Mouse (Mus musculus): ENCODE measurements at regions not wholly inside any gene's neighbourhood (a gene's known extent, or its start where the extent isn't known, plus 50 kb on each side); places are given as distances from the start of the nearest gene placed in this dataset.

DNA sequence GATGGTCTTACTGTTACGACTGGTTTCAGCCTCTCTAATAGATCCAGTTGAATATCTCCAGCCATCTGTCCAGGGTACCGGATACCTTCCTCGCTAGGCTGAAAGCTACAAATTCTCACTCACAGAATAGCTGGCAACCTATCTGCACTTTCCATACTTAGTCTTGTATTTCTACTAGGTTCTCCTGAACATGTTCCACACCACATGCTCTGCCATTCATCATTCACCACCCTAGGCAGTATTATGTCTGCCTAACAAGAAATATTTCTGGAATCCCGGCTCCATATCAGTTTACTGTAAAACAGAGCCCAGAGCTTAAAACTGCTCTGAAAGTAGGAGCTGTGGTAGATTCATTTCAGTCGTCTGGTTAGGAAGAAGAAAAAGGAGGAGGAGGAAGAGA lies 1224.5 kb upstream of the Lrrc6 start:
- no peak for DNase-seq

DNA sequence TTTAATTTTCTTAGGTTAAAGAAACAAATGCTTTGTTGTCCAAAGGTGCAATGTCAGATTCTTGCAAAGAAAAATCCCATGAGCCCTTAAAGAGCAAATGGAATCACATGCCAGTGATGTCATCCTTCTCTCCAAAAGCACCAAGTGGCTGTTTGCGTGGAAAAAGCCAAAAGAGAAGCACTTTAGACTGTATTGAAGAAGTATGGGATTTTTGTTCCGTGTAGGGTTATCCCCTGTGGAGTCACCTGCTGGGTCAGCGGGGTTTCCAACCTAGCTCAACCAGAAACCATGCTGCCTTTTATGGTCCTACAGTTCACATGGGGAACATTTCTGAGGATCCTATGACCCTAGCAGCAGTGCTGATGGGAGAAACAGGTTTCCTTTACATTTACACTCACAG lies 1213.5 kb upstream of the Lrrc6 start:
- DNase-seq, result no peak

DNA sequence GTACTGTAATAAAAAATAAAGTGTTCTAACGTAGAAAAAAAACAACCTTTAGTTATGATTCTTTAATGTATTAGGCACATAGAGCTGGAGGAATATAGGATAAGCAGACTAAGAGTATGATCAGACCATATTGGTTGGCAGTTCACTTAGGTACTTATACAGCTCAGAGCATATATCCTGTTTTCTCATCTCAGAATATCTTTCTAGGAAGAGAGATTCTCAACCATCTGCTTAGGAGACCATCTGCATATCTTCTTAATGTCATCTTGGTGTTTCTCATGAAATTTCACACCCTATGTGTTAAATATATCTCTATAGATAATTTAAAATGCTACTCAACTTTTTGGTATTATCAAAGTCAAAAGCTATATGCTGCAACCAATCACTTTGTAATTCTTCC lies 1185.4 kb upstream of the Lrrc6 start:
- DNase-seq, result no peak

DNA sequence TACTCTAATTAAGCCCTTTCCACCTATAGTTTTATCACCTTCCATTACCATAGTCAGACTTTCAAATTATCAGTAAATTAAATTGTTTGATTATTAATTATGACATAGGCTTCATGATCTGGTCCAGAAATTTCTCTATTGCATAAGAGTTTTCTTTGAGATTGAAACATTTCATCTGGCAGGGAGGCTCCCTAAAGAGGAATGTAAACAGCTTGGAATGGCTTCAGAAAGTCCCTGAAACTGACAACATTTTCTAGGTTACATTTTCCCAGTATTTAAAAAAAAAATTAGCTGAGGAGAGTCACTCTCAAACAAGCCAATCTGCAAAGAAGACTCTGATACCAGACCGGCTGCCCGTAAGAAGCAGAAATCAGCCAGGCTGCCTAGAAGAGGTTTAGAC lies 1172.6 kb upstream of the Lrrc6 start:
- DNase-seq, result no peak

DNA sequence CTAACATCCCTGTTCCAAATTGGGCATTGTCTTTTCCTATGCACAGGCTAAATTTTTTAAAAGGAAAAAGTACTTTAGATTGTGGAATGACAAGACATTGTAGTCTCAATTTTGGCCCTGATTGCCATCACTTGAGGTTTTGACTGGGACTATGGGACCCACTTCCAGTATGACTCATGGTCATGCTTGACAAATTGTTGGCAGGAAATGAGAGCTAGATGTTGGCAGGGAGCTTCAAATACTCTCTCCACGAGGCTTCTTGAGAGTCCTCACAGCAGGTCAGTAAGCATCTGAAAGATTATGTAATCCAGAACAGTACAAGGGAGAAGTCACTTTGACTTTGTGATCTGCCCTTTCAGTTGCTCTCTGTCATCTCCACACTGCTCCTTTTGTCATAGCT lies 1135.4 kb upstream of the Lrrc6 start:
- DNase-seq, result no peak

DNA sequence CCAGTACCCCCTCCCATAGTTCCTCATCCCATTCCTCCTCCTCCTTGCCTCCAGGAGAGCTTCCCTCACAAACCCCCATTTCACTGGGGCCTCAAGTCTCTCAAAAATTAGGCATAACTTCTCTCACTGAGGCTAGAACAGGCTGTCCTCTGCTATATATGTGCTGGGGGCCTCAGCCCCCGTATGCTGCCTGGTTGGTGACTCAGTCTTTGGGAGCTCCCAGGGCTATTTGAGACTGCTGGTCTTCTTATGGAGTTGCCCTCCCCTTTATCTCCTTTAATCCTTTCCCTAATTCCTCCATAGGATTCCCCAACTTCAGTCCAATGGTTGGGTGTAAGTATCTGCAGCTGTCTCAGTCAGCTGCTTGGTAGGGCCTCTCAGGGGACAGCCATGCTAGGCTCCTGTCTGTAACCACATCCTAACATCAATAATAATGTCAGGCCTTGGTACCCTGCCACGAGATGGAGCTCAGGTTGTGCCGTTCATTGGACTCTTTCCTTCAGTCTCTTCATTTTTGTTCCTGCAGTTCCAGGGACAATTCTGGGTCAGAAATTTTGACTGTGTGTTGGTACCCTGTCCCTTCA lies 1126.1 kb upstream of the Lrrc6 start:
- no peak for DNase-seq

DNA sequence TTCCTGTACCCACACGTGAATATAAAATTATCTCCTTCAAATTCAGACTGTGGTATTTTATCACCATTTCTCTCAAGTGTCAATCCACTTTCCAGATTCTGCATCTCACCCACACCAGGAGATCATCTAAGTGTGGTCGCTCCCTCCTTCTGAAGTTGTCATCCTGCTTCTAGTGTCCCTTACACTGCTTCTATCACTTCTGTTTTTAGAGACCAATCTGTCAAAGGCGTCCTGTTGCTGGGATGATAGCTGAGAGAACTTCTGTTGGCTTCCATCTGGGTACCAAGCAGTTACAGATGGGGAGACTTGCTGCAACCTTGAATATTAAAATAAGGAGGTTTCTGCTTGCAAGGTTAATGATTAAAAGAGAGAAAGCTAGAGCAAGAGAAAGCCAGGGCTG lies 1111.2 kb upstream of the Lrrc6 start:
- DNase-seq, result peak in 1 of 2 experiments; percentile 2

DNA sequence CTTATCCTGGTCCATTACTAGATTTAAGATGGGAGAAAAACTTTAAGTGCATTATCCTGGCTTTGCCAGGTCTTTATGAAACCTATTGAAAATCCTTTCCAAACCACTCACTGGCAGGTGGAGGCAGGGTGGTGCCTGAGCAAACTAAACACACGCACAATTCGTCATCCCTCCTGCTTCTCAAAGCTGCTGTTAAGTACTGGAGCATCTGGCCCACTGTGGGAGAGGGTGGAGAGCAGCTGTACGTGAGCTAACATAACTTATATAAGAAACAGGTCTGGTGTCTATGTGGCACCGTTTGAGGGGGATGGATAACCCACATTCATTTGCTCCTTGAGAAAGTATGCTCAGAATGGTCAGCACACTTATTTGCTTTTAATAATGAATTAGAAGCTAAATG lies 1097.7 kb upstream of the Lrrc6 start:
- DNase-seq, result no peak

DNA sequence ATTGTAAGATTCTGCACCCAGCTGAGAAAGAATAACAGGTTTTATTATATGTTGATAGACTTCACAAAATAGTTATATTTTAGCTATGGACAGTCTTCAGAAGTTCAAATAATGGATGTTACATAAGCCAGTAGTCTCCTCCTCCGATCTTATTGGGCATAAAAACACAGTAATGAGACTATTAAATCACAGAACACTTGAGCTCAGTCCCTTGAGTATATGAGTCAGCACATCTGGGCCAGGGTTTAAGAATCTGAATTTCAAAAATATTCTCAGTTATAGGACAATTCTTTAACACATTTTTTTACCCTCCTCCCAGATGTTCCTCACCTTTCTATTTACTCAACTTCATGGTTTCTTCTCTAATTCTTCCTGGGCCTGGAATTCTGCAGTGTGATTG lies 1075.9 kb upstream of the Lrrc6 start:
- DNase-seq, result no peak

DNA sequence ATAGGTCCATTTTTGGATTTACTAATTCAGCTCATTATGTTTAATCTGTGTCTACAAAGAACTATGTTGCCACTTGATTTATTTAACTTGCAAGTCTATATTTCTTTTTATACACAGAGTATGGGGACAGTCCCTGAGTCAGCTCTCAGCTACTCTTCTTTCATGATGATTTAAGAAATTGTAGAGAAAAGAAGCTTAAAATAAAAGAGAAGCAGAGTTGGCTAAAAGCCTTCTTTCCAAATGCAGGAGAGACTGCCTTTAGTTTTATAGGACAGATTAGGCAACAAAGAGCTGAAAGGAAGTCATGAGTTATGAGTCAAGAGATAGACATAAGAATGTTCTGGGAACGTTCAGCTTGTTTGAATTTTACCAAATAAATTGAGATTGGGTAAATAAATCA lies 1070.9 kb upstream of the Lrrc6 start:
- DNase-seq, result no peak

DNA sequence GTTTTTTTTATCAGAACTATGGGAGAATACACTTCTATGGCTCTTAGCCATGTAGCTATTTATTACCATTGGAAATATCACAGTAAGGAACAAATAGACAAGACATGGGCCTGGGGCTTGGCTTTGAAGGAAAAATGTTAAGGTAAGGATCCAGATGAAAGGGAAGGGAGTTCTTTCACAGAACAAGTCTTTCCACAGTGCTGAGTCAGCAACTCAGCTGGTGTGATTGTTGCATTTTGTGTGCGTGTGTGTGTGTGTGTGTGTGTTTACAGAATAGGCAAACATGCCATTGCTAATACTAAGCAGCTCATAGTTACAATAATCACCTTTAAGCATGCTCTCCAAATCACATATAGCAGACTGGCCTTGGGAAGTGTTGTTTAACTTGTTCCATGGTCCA lies 1056.6 kb upstream of the Lrrc6 start:
- no peak for DNase-seq

DNA sequence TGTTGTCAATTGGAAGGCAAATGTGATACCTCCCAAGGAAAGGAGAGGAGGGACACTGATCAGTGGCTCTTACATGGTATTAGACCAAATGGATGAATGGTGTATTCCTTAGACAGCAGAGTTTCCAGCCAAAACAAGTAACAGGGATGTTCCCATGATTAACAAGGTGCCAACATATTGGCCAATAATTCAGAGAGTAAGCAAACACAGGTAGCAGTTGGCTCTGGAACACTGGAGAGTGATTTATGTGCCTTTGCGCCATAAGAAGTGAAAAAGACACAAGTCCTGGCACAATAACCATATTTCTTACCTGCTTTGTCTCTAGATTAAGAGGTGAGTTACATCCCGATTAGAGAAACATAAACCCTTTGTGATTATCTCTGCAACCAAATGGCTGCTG lies 1051.2 kb upstream of the Lrrc6 start:
- DNase-seq, result no peak

DNA sequence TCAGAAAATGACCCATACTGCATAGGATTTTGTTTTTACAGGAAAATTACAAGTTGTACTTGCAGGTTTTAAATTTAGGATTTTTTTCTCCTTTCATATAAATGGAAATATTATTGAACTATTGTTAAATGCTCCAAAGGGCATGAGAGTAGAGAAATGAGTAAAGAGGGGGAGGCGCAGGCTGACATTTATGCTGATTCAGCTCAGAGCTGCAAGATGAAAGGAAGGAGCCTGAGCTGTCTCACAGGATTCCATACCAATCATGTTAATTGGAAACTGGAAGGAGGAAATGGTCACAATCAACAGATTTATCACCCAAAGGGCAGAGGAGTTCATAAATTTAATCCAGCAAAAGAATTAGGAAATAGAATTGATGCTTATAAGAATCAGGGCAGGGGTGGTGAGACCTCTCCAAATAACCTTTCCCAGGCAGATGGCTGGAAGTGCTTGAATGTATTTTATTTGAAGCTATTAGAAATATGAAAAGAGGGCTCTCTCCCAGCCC lies 1046.2 kb upstream of the Lrrc6 start:
- no peak for DNase-seq

DNA sequence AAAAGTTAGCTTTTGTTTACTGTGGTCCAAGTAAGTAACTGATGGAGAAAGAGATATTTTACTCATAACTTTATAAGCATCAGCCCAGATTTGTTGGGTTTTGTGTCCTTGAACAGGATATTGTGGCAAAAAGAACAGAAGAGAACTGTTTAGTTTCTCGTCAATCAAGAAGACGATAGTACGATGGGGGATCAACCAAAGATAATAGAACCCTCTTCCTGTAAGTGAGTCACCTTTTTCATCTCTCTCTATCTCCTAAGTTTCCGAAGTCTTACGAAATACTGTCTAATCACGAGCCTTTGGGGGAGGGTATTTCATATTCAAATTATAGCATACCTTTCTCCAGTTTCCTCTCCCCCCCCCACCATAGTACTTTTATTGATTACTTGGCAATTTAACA lies 1045.0 kb upstream of the Lrrc6 start:
- no peak for DNase-seq

DNA sequence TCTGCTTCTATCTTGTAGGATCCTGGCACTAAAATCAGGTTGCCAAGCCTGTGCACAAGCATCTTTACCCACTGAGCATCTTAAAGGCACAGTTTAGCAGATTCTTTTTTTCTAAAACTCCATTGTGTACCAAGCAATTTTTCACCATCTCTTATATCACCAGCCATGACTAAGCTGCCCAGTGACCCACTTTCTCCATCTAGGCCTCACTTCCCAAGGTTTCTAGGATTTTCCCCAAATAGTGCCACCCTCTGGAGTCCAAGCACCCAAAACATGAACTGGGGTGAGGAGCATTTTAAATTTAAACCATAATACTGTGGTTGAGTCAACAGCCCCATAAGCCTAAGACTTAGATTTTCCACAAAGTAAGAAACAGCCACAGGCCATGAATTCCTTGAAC lies 1013.0 kb upstream of the Lrrc6 start:
- DNase-seq, result no peak

DNA sequence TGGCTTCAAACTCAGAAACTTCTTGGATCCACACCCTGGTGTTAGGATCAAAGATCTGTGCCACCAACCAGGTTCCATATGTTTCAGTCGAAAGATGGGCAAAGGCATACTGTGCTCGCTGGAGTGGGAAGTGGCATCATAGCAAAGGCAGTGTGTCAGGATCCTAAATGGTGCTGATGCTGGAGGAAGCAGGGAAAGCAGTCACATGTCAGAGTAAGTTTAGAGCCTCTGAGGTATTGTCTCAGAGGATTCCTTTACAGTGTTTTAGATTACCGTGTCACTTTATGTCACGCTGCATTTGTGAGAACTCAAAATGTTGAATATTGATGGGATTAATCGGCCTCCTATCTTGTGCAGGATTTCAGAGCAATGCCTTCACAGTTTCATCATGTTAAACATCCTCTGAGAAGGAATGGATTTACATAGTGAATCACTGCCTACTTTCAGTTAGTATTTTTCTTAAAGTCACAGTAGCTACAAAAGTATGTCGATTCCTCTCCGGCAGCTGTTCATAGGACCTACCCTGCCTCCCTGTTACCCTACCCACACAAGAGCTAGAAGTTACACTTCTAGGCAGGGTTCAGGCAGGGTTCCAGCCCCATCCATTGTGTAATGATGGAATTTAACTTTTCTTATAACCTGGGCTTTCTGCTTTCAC lies 994.4 kb upstream of the Lrrc6 start:
- DNase-seq, result no peak

DNA sequence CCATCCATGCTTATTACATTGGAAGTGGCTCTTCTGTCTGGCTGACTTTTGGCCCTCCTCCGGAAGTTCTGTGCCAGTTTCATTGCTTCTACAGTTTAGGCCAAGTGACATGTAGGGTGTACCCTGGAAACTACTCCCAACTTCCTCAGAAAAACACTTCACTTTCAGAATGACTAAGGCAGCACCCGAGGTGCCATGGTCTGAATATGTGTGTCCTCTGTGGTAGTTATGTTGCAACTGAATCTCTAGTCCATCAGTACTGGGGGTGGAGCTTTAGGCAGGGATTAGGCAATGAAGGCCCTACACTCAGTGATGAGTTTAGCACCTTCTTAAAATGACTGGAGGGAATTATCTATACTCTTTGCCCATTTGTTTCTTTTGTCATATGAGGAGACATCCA lies 981.0 kb upstream of the Lrrc6 start:
- no peak for DNase-seq

DNA sequence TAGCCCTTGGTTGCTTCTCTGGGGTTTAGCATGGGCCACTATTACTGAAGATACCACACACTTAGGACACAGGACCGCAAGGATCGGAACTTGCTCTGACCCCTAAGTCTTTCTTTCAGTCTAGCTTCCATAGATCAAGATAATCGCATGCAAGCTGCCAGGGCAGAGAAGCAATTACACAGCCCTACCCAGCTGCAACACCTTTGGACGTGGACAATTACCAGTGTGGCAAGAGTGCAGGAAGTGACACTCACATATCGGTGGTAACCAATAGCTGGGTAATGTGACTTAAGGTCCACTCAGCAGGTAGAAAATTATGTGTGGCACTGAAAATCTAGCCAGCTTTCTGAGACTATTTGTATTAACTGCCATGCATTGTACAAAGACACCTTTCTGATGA lies 973.6 kb upstream of the Lrrc6 start:
- no peak for DNase-seq

DNA sequence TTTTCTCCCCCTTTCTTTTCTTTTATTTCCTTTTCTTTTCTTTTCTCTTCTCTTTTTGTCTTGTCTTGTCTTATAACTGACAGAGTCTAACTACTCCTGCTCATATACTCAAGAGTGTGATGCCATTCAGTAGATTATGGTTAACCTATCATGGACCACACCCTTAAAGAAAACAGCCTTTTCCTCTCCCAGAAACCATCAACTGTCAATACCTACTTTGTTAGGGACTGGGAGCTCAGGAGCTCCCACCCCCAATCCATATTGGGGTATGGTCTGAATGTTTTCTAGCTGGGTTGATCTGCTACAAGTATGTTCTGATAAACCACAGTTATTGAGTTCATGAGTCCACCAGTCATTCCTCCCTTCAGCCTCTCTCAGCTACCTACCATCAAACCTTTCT lies 972.3 kb upstream of the Lrrc6 start:
- DNase-seq, result no peak

DNA sequence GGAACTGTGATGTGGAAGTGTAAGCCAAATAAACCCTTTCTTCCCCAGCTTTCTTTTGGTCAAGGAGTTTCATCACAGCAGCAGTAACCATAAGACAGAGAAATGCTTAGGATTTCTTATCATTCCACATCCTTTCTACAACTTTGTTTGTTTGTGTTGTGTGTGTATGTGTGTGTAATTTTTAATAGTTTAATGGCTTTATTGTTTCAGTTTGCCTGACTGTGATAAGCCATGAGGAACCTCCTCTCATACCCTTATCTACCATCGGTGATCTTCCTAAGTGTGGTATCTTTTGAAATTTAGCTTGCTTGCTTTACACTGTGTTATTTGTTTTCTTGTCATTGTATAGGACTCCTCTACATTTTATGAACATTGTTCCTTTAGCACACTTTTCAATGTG lies 970.6 kb upstream of the Lrrc6 start:
- DNase-seq, result no peak

DNA sequence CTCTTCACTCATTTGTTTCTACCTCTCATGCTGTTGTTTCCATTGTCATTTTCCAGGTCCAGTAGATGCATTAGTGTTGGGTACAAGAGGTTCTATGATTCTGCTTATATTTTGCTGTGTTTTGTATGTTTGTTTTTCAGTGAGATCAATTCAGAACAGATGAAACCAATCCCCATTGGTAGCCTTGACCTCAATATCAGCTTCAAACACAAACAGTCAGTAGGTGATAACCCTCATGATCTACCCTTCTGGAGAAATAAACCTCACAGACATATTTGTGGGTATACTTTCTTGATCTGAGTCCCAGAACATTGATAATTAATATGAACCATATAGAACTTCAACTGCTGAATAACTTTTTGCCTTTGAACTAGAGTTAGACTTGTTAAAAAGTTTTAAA lies 969.3 kb upstream of the Lrrc6 start:
- no peak for DNase-seq

DNA sequence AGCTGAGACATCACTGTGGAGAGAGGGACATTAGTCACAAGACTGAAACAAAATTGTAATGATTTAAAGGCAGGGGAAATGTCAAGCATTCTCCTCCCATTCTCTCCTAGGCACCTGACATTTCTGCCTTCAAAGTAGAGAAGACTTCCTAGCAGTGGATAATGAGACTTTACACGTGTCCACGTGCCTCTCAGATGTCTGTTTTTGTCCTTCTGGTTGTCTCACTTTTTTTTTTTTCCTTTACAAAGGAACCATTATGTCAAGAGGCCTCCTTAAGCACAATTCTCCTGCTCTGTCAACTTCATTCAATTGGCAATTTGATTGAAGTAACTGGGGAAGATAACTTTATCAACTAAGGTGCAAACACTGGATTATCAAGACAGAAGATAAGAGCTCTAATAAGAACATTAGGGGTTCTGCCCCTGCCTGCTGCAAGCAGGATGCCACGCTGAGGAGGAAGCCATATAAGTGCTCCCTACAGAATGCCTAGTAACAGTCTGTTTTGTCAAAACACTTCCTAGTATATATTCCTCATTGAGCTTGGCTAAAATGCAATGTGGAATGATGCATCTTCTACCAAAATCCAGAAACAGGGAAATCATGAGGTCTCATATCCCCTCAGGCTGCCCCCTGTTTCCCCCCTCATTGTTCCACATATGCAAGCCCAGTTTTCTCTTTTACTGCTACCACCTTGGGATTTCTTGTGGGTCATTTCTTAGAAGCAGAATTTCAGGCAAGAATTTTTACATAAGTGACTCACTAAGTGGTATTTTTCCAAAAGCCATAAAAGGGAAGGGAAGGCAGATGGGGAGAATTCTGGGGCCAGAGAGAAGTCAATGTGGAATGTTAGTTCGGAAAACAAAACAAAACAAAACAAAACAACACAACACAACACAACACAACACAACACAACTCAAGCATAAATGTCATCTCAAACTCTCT lies 967.0 kb upstream of the Lrrc6 start:
- no peak for DNase-seq

DNA sequence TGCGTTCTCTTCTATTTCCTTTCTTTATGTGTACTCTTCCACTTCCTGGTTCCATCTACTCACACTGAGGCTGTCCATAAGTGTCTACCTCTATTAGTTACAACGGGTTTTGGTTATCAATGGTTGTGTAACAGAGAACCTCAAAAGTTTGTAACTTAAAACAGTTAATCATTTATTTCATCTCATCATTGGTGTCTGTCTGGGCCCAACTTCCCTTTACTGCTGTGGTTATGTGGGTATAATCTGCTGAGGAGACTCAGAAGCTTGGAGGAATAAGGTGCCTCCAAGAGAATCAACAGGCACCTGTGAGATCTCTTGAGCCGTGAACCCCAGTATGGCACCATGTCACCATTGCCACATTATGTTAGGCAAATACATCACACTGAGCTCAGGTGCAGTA lies 962.2 kb upstream of the Lrrc6 start:
- DNase-seq, result no peak

DNA sequence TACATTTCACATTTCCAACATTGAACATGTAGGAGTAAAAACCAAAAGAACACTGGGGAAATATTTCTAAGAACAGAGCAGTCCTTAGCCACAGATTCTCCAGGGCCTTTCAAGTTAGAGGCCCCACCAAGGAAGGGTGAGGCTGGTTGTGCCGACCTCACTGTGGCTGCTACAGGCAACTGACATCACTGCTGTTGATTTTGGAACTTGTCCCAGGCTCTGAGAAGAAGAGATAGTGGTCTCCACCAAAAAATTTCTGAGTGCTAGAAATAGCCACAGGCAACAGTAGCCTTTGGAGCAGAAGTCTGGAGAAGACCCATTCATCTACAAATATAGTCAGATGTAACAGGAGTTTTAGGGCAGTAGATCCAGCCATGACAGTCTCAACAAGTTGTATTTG lies 959.7 kb upstream of the Lrrc6 start:
- no peak for DNase-seq
